Mouse (Mus musculus): ENCODE data around the gene H2-Oa.
A peak's percentile ranks its signal among the peaks of the same experiment; 100 is the strongest.

The H2-Oa gene

GRCm38 (mm10) chr17:34121879-34122187 is 29.7 kb downstream of the H2-Oa start:
- DNase-seq (ENCODE audit: low spot score in 2 of 2), result peak in 1 of 2 experiments; percentile 66

GRCm38 (mm10) chr17:34122188-34122984 is 30.2 kb downstream of the H2-Oa start, which contains the start of gene Brd2:
Gene Brd2 (minus strand): TSS chr17:34122634.
- peak; percentile 90 to 95 for DNase-seq (ENCODE audit: low spot score in 2 of 2)

GRCm38 (mm10) chr17:34123111-34123510 is 31.0 kb downstream of the H2-Oa start:
- DNase-seq (ENCODE audit: low spot score in 2 of 2), result no peak

GRCm38 (mm10) chr17:34123518-34123917 is 31.4 kb downstream of the H2-Oa start:
- no peak for DNase-seq (ENCODE audit: low spot score in 2 of 2)

GRCm38 (mm10) chr17:34124649-34125048 is 32.5 kb downstream of the H2-Oa start:
- DNase-seq (ENCODE audit: low spot score in 2 of 2), result no peak

- DNase-seq (ENCODE audit: low spot score in 2 of 2), result no peak
Measured at GRCm38 (mm10) chr17:34126826-34127420, 34.8 kb downstream of the H2-Oa start.

- peak in 1 of 2 experiments; percentile 62 for DNase-seq (ENCODE audit: low spot score in 2 of 2)
Measured at GRCm38 (mm10) chr17:34127475-34127874, 35.3 kb downstream of the H2-Oa start.

GRCm38 (mm10) chr17:34128264-34128937 is 36.3 kb downstream of the H2-Oa start:
- peak in 1 of 2 experiments; percentile 61 for DNase-seq (ENCODE audit: low spot score in 2 of 2)

- no peak for DNase-seq (ENCODE audit: low spot score in 2 of 2)
Measured at GRCm38 (mm10) chr17:34128944-34129791, 37.0 kb downstream of the H2-Oa start.

- no peak for DNase-seq (ENCODE audit: low spot score in 2 of 2)
Measured at GRCm38 (mm10) chr17:34130073-34130947, 38.2 kb downstream of the H2-Oa start.

- no peak for DNase-seq (ENCODE audit: low spot score in 2 of 2)
Measured at GRCm38 (mm10) chr17:34131911-34132310, 39.8 kb downstream of the H2-Oa start.

GRCm38 (mm10) chr17:34133289-34133688 is 41.1 kb downstream of the H2-Oa start:
- DNase-seq (ENCODE audit: low spot score in 2 of 2), result peak in 1 of 2 experiments; percentile 4

- no peak for DNase-seq (ENCODE audit: low spot score in 2 of 2)
Measured at GRCm38 (mm10) chr17:34134451-34134850, 42.3 kb downstream of the H2-Oa start.

- DNase-seq (ENCODE audit: low spot score in 2 of 2), result peak; percentile 98 to 100
Measured at GRCm38 (mm10) chr17:34135297-34136224, 43.4 kb downstream of the H2-Oa start.

- no peak for DNase-seq (ENCODE audit: low spot score in 2 of 2)
Measured at GRCm38 (mm10) chr17:34137601-34138000, 45.5 kb downstream of the H2-Oa start.

GRCm38 (mm10) chr17:34138655-34139054 is 46.5 kb downstream of the H2-Oa start:
- DNase-seq (ENCODE audit: low spot score in 2 of 2), result no peak

GRCm38 (mm10) chr17:34139416-34139815 is 47.3 kb downstream of the H2-Oa start:
- DNase-seq (ENCODE audit: low spot score in 2 of 2), result no peak

GRCm38 (mm10) chr17:34140240-34140639 is 48.1 kb downstream of the H2-Oa start:
- no peak for DNase-seq (ENCODE audit: low spot score in 2 of 2)

GRCm38 (mm10) chr17:34141448-34141847 is 49.3 kb downstream of the H2-Oa start:
- peak in 1 of 2 experiments; percentile 58 for DNase-seq (ENCODE audit: low spot score in 2 of 2)

Measured in left cerebral cortex, adult 9 months (tissue).